Mouse (Mus musculus) heart, adult 2 months (tissue): ENCODE results near the gene 1700016D06Rik.

ENCODE experiments used
- CTCF ChIP-seq: fragments of 200-600 bp; IDR thresholded peaks from 2 replicates; pipeline ENCODE4 v1.8.1; 2022; ENCODE audit warnings: antibody characterized with exemption, mild to moderate bottlenecking, moderate library complexity
- EP300 ChIP-seq: fragments of 200-500 bp; IDR thresholded peaks from 2 replicates; pipeline ENCODE4 v1.6.1; 2011; ENCODE audit warnings: low read depth, low read length, control low read depth; ENCODE audit not compliant: insufficient read depth
- POLR2A ChIP-seq: fragments of 200-500 bp; IDR thresholded peaks from 2 replicates; pipeline ENCODE4 v1.6.1; 2011; ENCODE audit warnings: mild to moderate bottlenecking, low read depth, low read length, control low read depth; ENCODE audit not compliant: insufficient read depth

- no peak for TF ChIP-seq POLR2A
- no peak for TF ChIP-seq CTCF
- TF ChIP-seq EP300, result no peak
Measured at GRCm38 (mm10) chr8:11640606-11641005, 60.3 kb downstream of the 1700016D06Rik start.
